Mouse (Mus musculus) cerebellum, postnatal 10 days (tissue): ENCODE data around the gene 6030445D17Rik.

ENCODE experiments used
- DNase-seq, 2 experiments: peaks; one replicate each; pipeline ENCODE4 v3.0.0; 2021; ENCODE audit warnings: mixed read lengths in 2 of 2

6030445D17Rik gene

DNA sequence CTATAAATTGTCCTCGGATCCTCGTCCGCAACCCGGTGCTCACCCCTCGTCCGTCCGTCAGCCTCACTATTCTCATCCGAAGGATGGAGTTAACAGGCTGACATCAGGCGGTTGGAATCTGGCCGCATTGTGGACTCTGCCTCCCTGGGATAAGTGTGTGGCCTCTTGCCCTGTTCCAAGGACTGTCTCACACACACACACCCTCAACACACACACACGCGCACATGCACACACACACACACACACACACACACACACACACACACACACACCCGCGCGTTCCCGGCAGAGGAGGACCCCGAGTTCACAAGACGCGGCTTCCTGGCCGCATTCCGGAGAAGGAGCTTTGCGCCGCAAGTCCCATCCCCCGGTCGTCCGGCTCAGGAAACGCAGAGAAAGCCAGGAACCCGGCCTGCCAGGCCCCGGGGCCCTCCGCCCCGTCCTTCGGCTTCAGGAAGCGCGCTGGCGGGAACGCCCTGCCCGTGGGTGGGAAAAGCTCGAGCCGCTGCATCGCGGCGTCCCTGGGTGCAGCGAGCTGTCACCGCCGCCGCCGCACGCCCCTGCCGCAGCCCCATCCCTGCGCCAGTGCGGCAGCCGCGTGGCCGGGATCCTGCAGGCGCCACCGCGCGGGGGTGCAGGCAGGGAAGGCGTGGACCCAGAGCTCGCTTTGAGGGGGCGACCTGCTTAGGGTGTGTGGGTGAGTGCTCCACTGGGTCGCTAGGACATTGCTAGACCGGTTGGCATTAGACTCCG, at the start of gene 6030445D17Rik:
Gene 6030445D17Rik, plus strand, starts transcription at position 165 of the 753 bp plus-strand sequence.
- DNase-seq: peak; percentile 72 to 76

DNA sequence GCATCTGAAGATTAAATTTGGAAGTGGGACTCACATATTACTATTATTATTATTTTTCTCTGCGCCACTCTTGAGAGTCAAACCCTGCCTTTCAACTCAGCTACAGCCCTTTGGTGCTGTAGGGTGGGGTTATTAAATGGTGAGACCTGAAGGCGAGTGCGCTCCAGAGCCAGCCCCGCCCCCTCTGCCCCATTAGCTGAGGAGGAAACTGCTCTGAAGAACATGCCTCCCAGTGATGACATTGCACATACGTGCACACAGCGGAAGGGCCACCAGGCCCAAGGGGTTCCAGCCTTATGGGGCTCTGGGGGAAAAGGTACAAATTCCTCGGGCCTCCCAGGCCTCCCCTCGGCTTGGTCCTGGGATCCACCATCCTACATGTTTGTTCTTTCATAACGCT, 46.6 kb upstream of the 6030445D17Rik start:
- DNase-seq: no peak

- peak in 1 of 2 experiments; percentile 21 for DNase-seq
These were observed 43.1 kb upstream of the 6030445D17Rik start for GRCm38 (mm10) chr4:136418962-136419361.

- no peak for DNase-seq
These were observed 42.7 kb upstream of the 6030445D17Rik start for GRCm38 (mm10) chr4:136419386-136419785.

GRCm38 (mm10) chr4:136423224-136423623, 38.8 kb upstream of the 6030445D17Rik start, which contains the start of gene Htr1d:
Gene Htr1d, plus strand, starts transcription at chr4:136423524.
- no peak for DNase-seq

DNA sequence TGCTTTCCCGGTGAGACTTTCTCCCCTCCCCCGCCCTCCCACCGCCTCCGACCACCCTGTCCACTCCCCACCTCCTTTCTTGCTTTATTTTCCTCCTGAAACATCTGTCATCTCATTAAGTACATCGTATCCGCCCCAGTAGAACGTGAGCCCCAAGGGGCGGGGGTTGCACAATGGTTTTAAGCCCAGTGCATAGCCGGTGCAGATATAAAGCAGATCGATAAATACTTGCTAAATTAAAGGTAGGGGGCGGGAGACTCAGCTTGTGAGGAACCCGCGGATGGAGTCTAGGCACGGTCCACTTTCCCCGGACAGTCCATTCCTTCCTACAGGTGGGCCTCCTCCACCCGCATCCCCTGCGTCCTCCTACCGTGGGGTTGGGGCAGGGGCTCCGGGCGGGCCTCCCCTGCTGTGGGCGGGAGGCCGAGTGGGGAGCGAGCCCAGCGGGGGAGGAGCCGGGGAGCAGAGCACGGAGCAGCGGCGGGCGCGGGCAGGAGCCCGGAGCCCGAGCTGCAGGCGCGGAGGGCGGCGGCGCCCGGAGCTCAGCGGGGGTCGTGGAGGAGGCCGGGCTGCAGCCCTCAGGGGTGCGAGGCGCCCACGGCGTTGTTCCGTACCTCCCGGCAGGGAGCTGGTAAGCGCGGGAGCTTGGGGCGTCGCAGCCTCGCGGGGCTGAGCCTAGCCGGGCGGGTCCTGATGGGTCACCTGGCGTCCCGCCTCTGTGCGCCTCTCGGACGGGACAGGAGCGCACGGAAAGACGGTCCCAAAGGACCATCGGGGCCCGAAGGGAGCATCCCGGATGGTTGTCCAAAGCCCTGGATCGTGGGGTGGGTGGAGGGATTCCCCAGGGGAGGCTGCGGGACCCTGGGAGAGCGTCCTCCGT, 37.7 kb upstream of the 6030445D17Rik start:
- peak; percentile 13 to 24 for DNase-seq

GRCm38 (mm10) chr4:136425000-136425288, 37.1 kb upstream of the 6030445D17Rik start:
- DNase-seq: peak; percentile 62 to 66

DNA sequence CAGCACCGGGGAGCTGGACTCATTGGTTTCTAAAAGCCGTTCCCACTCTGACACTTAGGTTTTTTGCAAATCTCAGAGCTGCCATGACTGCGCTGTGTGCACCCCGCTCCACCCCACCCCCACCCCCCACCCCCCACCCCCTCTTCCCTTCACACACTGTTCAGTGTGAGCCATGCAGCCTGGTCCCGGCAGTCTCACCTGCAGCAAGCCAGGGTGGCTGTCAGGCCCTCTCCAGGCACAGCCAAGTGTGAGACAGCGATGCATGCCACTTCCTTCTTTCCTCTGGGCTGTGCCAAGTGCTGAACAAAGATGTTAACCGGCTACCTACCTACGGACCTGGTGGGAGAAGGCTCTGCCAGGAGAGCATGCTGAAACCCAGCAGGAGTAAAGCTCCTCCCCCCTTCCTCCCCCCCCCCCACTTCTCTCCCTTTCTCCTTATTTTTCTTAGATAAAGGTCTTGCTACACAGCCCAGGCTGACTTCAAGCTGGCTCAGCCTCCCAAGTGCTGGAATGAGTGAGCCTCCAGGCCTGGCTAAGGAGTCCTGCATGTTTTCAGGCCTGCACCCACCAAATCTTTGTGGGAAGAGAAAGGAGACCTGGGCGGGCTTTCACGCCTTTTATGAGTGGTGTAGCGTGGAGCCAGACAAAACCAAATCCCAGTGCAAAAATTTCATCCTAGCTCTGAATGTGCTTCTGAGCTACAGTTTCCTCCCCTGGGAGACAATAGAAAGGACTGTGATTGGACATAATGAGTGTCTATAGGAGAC, 31.3 kb upstream of the 6030445D17Rik start:
- DNase-seq: no peak

DNA sequence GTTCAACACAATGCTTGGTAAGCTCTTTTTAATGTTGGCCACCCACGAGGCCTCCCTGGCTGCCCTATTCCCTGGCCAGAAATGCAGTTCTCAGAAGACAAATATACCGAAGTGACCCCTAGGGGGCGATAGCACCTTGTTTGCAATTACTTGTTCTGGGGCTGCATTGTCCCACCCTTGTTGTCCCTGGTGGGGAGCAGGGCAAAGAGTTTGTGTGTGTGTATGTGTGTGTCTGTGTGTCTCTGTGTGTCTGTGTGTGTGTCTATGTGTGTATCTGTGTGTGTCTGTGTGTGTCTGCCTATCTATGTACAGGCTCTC, 30.7 kb upstream of the 6030445D17Rik start:
- DNase-seq: peak; percentile 77 to 85

- no peak for DNase-seq
These were observed 28.0 kb upstream of the 6030445D17Rik start for GRCm38 (mm10) chr4:136434029-136434428.

- no peak for DNase-seq
These were observed 22.9 kb upstream of the 6030445D17Rik start for GRCm38 (mm10) chr4:136439106-136439505.

GRCm38 (mm10) chr4:136441354-136442043, 20.6 kb upstream of the 6030445D17Rik start:
- no peak for DNase-seq

DNA sequence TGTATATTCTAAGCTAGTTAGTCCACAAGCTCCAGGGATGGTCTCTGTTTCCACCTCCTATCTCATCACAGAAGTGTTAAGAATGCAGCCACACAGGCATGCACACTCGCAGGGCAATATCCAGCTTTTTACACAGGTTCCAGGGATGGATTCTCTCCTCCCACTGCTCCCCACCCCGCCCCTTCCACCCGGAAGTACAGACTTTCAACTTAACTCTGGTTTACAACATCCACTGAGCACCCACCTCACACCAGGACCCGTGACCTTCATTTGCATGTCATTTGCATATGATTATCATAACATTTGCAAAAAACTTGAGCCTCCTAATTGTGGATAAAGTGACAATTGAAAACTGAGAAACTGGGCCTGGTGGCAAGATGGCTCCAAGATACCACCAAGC, 17.5 kb upstream of the 6030445D17Rik start:
- no peak for DNase-seq

- no peak for DNase-seq
These were observed 12.3 kb upstream of the 6030445D17Rik start for GRCm38 (mm10) chr4:136449795-136450194.

GRCm38 (mm10) chr4:136450271-136450670, 11.8 kb upstream of the 6030445D17Rik start:
- DNase-seq: no peak

DNA sequence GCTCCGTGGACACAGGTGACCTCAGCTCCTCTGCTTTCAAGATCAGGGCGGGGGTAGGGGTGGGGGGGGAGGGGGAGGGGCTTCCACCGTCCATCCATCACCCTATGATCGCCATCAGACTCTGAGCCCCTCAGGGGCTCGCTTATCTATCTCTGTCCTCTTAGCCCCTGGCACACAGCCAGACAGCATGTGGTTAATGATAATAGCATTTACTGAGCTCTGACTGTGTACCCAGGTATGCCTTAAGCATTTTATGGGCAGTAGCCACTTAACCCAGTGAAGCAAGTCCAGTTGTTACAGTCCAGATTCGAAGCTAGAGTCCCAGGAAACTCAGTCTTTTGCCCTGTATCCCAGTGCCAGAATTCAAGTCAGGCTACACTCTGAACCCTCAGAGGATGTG, 10.5 kb upstream of the 6030445D17Rik start:
- peak in 1 of 2 experiments; percentile 25 for DNase-seq

DNA sequence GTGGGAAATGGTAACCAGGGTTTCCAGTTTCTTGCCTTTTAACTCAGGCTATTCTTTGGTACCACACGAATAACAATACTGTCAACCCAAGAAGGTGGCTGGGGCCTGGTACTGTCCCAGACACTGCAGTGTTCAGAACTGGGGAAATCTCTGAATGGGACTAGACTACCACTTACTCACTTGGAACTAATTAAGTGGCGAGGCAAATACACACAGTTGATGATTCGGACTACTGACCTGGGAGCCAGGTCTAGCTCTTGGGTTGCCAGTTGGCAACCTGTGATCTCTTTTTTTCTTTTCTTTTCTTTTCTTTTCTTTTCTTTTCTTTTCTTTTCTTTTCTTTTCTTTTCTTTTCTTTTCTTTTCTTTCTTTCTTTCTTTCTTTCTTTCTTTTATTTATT, 9.8 kb upstream of the 6030445D17Rik start:
- DNase-seq: no peak

DNA sequence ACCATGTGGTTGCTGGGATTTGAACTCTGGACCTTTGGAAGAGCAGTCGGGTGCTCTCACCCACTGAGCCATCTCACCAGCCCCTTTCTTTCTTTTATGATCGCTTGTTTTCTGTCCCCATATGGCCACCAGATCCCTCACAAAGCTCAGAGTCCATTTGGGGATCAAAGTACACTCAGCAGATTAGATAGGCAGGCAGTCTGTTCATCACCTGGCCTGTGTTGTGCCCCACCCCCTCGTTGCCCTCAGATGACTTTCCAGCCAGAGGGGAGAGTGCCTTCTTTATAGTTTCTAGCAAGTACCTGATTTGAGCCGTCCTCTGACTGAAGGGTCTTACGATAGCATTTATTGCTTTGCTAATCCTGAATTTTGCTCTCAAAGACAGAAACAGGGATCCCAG, 9.3 kb upstream of the 6030445D17Rik start:
- DNase-seq: no peak

- peak; percentile 88 to 91 for DNase-seq
These were observed 7.2 kb upstream of the 6030445D17Rik start for GRCm38 (mm10) chr4:136454850-136455260.

DNA sequence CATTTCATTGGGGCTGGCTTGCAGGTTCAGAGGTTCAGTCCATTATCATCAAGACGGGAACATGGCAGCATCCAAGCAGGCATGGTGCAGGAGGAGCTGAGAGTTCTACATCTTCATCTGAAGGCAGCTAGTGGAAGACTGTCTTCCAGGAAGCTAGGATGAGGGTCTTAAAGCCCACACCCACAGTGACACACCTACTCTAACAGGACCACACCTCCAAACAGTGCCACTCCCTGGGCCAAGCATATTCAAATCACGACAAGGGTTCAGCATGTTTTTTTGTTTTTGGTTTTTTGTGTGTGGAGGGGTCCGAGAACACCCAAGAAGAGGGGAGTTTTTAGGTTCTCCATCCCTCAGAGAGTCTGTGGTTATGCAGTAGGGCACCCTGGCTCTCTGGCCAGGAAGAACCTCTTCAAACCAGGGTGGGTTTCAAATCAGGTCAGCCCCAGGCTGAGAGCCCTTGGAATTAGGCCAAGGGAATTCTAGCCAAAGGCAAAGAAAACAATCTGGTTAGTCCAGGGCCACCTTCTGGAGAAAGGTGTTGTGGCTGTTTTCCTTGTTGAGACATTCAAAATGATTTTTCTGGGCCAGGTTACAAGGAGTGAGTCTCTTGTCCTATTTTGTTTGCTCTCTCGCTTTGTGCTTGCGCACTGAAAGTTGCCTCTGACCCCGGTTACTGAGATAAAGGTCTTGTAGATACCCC, 5.4 kb upstream of the 6030445D17Rik start:
- DNase-seq: peak; percentile 57 to 69

- no peak for DNase-seq
These were observed 3.8 kb upstream of the 6030445D17Rik start for GRCm38 (mm10) chr4:136458276-136458675.

DNA sequence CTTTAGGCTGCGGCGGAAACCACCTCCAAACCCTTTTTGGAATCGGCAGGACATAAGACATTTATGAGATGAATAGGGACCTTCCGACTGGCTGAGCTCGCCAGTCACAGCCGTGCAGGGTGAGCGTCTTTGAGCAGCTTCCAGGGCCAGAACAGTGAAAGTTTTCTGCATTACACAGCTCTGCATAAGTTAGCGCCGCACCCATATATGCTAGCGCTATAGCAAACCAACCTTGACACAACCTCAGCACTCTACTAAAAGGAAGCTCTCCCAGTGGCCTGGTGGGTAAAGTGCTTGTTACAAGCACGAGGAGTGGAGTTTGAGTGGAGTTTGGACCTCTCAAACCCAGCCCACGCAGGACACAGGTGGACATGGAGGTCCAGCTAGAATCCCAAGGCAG, 2.8 kb upstream of the 6030445D17Rik start:
- no peak for DNase-seq
